ENCODE assay signal across 29 mouse cellular contexts in the genomic region with DNA sequence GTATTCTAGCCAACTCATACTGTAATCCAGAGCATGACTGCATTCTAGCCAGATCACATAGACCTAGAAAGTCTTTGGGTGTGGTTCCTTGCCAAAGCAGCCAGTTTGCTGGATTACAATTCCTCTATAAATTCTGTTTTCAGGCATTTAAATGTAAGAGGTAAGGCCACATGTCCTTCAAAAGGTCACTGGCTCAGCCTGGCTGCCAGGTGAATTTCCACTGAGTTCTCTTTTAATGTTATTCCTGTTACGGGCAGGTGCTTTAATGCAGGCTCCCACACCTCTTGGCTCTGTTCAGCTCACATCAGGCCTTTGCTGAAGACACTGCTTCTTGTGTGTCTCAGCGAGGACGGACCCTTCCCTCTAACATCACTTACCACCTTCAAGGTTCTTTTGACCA. TPM values are rescaled to one million over a fixed set of nuclear protein-coding genes. Genes with fewer than 3 reads are reported as not detected.
DNase-seq lines count a peak whose midpoint lies in the region; ATAC-seq lines count a peak whose summit lies in the region.
"Had no signal": no experiment of that assay in that cellular context is flagged by ENCODE, and none has a peak within 500 bp of the region (broad histone marks: within the 10 kb centered on the region; RNA-seq: fewer than 3 reads in every experiment).

No protein-coding gene starts in this region.

- 94% methylated on average over 3 of the region's 3 CpGs for WGBS in kidney, embryonic 14.5 days
- WGBS in kidney, embryonic 15.5 days = 86% methylated on average over 3 of the region's 3 CpGs

- no peaks in the 10 kb centered on the region for H3K4me1 ChIP-seq in kidney, embryonic 14.5 days (ENCODE audit: control insufficient read depth, insufficient read depth, low read length)
- H3K4me1 ChIP-seq in kidney, embryonic 15.5 days = no peaks in the 10 kb centered on the region
- H3K4me1 ChIP-seq: forebrain, embryonic 12.5 days; forebrain, embryonic 15.5 days; heart, embryonic 10.5 days; heart, embryonic 13.5 days had no signal

- H3K4me2 ChIP-seq in kidney, embryonic 14.5 days (replicated peaks; ENCODE audit: low read depth, low read length) = no peak overlapping the region
- H3K4me2 ChIP-seq in kidney, embryonic 15.5 days = no peak overlapping the region
- H3K4me2 ChIP-seq: embryonic facial prominence, embryonic 13.5 days; forebrain, embryonic 12.5 days; forebrain, embryonic 15.5 days; heart, embryonic 13.5 days; hindbrain, embryonic 14.5 days had no signal

- peaks cover 8% of the 10 kb centered on the region; the same call in 1 of the 2 replicates for H3K9me3 ChIP-seq in kidney, embryonic 14.5 days (ENCODE audit: control insufficient read depth, low read length)
- H3K9me3 ChIP-seq in kidney, embryonic 15.5 days (replicated peaks) = no peaks in the 10 kb centered on the region; the same call in 1 of the 2 replicates
- H3K9me3 ChIP-seq: forebrain, embryonic 15.5 days; G1E; heart, embryonic 13.5 days had no signal

- H3K27ac ChIP-seq in kidney, embryonic 14.5 days (ENCODE audit: low read depth, low read length) = no peak overlapping the region
- H3K27ac ChIP-seq in kidney, embryonic 15.5 days = no peak overlapping the region
- H3K27ac ChIP-seq: embryonic facial prominence, embryonic 10.5 days; embryonic facial prominence, embryonic 13.5 days; forebrain, embryonic 12.5 days; forebrain, embryonic 15.5 days; heart, embryonic 10.5 days; heart, embryonic 13.5 days; hindbrain, embryonic 14.5 days; hindbrain, postnatal 0 days had no signal

- no peak for ATAC-seq in kidney, embryonic 14.5 days (ENCODE audit: low FRiP score, low TSS enrichment)
- no peak for ATAC-seq in kidney, embryonic 15.5 days (replicated peaks; ENCODE audit: low FRiP score)
- ATAC-seq: forebrain, embryonic 15.5 days; hindbrain, postnatal 0 days had no signal

- peak; percentile 77 for DNase-seq in kidney, adult 11 months
- DNase-seq in kidney, adult 8-10 months = peak; percentile 41 to 69
- peak; percentile 24 for DNase-seq in kidney, postnatal 10 days
- DNase-seq in kidney, postnatal 36 days = peak; percentile 39 to 48
- DNase-seq in urinary bladder, postnatal 14 days (ENCODE audit: low spot score) = no peak
- DNase-seq: adrenal gland, adult 2 months; adrenal gland, postnatal 14 days; B cell, adult 2 months; cerebellum, adult 11-12 months; cerebellum, adult 8-10 months; cerebellum, postnatal 10 days; cerebellum, postnatal 36 days; embryo, embryonic 11 days; gastrocnemius, postnatal 25 days; heart, postnatal 14 days; heart, postnatal 4 days had no signal

- H3K27me3 ChIP-seq in kidney, embryonic 14.5 days (ENCODE audit: control insufficient read depth, insufficient read depth, low read length) = no peaks in the 10 kb centered on the region
- no peaks in the 10 kb centered on the region for H3K27me3 ChIP-seq in kidney, embryonic 15.5 days
- H3K27me3 ChIP-seq: CH12.LX; embryonic facial prominence, embryonic 13.5 days; forebrain, embryonic 12.5 days; forebrain, embryonic 15.5 days; heart, embryonic 13.5 days had no signal

- H3K4me3 ChIP-seq in kidney, embryonic 14.5 days (ENCODE audit: low read length) = no peak overlapping the region
- no peak overlapping the region for H3K4me3 ChIP-seq in kidney, embryonic 15.5 days (replicated peaks)
- H3K4me3 ChIP-seq: embryonic facial prominence, embryonic 10.5 days; embryonic facial prominence, embryonic 13.5 days; erythroblast, embryonic 14.5 days; forebrain, embryonic 12.5 days; forebrain, embryonic 15.5 days; heart, embryonic 10.5 days; heart, embryonic 13.5 days had no signal

- no peaks in the 10 kb centered on the region for H3K36me3 ChIP-seq in kidney, embryonic 14.5 days (ENCODE audit: control insufficient read depth, insufficient read depth, low read length)
- H3K36me3 ChIP-seq in kidney, embryonic 15.5 days = 0 out of 2 replicates have a peak, but pooled peaks cover 4% of the 10 kb centered on the region
- H3K36me3 ChIP-seq: forebrain, embryonic 12.5 days; forebrain, embryonic 15.5 days; G1E; heart, embryonic 10.5 days had no signal

- no peak overlapping the region for H3K9ac ChIP-seq in kidney, embryonic 14.5 days (ENCODE audit: low read depth, low read length)
- no peak overlapping the region for H3K9ac ChIP-seq in kidney, embryonic 15.5 days
- H3K9ac ChIP-seq: embryonic facial prominence, embryonic 13.5 days; forebrain, embryonic 12.5 days; forebrain, embryonic 15.5 days; heart, embryonic 13.5 days; hindbrain, embryonic 14.5 days had no signal

RNA-seq across cellular contexts. Expression of a gene that starts 15.1 kb away (rescaled TPM):
- polyA plus RNA-seq in kidney, embryonic 14.5 days (2014; fragmentation: Nextera tagmentation; extraction: Ambion mirVana) = 53.5 and 55.9 TPM in 2 replicates
- 46.9 and 51.6 TPM in 2 replicates for polyA plus RNA-seq in kidney, embryonic 15.5 days (2015; fragmentation: Nextera tagmentation; extraction: Ambion mirVana)
